Mouse (Mus musculus): Measurements from ENCODE around the gene Frmpd3. TPM values are rescaled to one million over a fixed set of nuclear protein-coding genes. Genes with fewer than 3 reads are reported as not detected.

The Frmpd3 gene
- polyA plus RNA-seq, 1 experiment from 2014 or later, result 0.15 TPM

GRCm38 (mm10) chrX:140430506-140430905 lies 88.4 kb downstream of the Frmpd3 start:
- H3K27me3 ChIP-seq (replicated peaks; ENCODE audit: control insufficient read depth, insufficient read depth, low read length), result peaks cover 2% of the 10 kb centered on the region; the same call in 1 of the 2 replicates
- ATAC-seq (replicated peaks; ENCODE audit: low FRiP score) (no peak), DNase-seq (ENCODE audit: low spot score) (no peak)
- no peak overlapping the region for H3K27ac ChIP-seq (ENCODE audit: low read depth, low read length)
- H3K9ac ChIP-seq (ENCODE audit: low read depth, low read length), result no peak overlapping the region
- 69% methylated on average over 12 of the region's 12 CpGs for WGBS
- H3K36me3 ChIP-seq (ENCODE audit: control insufficient read depth, insufficient read depth, low read length), result no peaks in the 10 kb centered on the region
- no peaks in the 10 kb centered on the region for H3K4me1 ChIP-seq (replicated peaks; ENCODE audit: control insufficient read depth, insufficient read depth, low read length)
- H3K4me3 ChIP-seq (ENCODE audit: low read depth, low read length), result no peak overlapping the region
- no peak overlapping the region for H3K4me2 ChIP-seq
- H3K9me3 ChIP-seq (ENCODE audit: control insufficient read depth, low read length), result no peaks in the 10 kb centered on the region

- H3K4me2 ChIP-seq, result no peak overlapping the region
- H3K9me3 ChIP-seq (ENCODE audit: control insufficient read depth, low read length), result no peaks in the 10 kb centered on the region
- no peak overlapping the region for H3K4me3 ChIP-seq (ENCODE audit: low read depth, low read length)
- DNase-seq (ENCODE audit: low spot score) (no peak), ATAC-seq (replicated peaks; ENCODE audit: low FRiP score) (no peak)
- no peak overlapping the region for H3K27ac ChIP-seq (ENCODE audit: low read depth, low read length)
- H3K27me3 ChIP-seq (replicated peaks; ENCODE audit: control insufficient read depth, insufficient read depth, low read length), result peaks cover 9% of the 10 kb centered on the region
- WGBS, result 81% methylated on average over 15 of the region's 15 CpGs
- H3K9ac ChIP-seq (ENCODE audit: low read depth, low read length), result no peak overlapping the region
- H3K36me3 ChIP-seq (ENCODE audit: control insufficient read depth, insufficient read depth, low read length), result no peaks in the 10 kb centered on the region
- H3K4me1 ChIP-seq (replicated peaks; ENCODE audit: control insufficient read depth, insufficient read depth, low read length), result no peaks in the 10 kb centered on the region
Observed at GRCm38 (mm10) chrX:140431981-140432380, 89.9 kb downstream of the Frmpd3 start.

GRCm38 (mm10) chrX:140432786-140433185 lies 90.7 kb downstream of the Frmpd3 start:
- Histone ChIP-seq H3K4me2 (no peak overlapping the region), H3K27me3 (replicated peaks; ENCODE audit: control insufficient read depth, insufficient read depth, low read length) (peaks cover 9% of the 10 kb centered on the region), H3K27ac (ENCODE audit: low read depth, low read length) (no peak overlapping the region), H3K36me3 (ENCODE audit: control insufficient read depth, insufficient read depth, low read length) (no peaks in the 10 kb centered on the region), H3K9me3 (ENCODE audit: control insufficient read depth, low read length) (no peaks in the 10 kb centered on the region), H3K4me3 (ENCODE audit: low read depth, low read length) (no peak overlapping the region), H3K4me1 (replicated peaks; ENCODE audit: control insufficient read depth, insufficient read depth, low read length) (no peaks in the 10 kb centered on the region), H3K9ac (ENCODE audit: low read depth, low read length) (no peak overlapping the region)
- no peak for DNase-seq (ENCODE audit: low spot score)
- no peak for ATAC-seq (replicated peaks; ENCODE audit: low FRiP score)
- 81% methylated on average over 11 of the region's 11 CpGs for WGBS

- ATAC-seq (replicated peaks; ENCODE audit: low FRiP score) (no peak), DNase-seq (ENCODE audit: low spot score) (no peak)
- Histone ChIP-seq H3K9ac (ENCODE audit: low read depth, low read length) (no peak overlapping the region), H3K36me3 (ENCODE audit: control insufficient read depth, insufficient read depth, low read length) (no peaks in the 10 kb centered on the region), H3K27me3 (replicated peaks; ENCODE audit: control insufficient read depth, insufficient read depth, low read length) (peaks cover 14% of the 10 kb centered on the region), H3K4me1 (replicated peaks; ENCODE audit: control insufficient read depth, insufficient read depth, low read length) (no peaks in the 10 kb centered on the region), H3K9me3 (ENCODE audit: control insufficient read depth, low read length) (no peaks in the 10 kb centered on the region), H3K4me2 (no peak overlapping the region), H3K4me3 (ENCODE audit: low read depth, low read length) (no peak overlapping the region), H3K27ac (ENCODE audit: low read depth, low read length) (no peak overlapping the region)
Observed at GRCm38 (mm10) chrX:140437906-140438305, 95.8 kb downstream of the Frmpd3 start.

- Histone ChIP-seq H3K36me3 (ENCODE audit: control insufficient read depth, insufficient read depth, low read length) (no peaks in the 10 kb centered on the region), H3K9ac (ENCODE audit: low read depth, low read length) (no peak overlapping the region), H3K27me3 (replicated peaks; ENCODE audit: control insufficient read depth, insufficient read depth, low read length) (peaks cover 3% of the 10 kb centered on the region; the same call in 1 of the 2 replicates), H3K4me3 (ENCODE audit: low read depth, low read length) (no peak overlapping the region), H3K4me1 (replicated peaks; ENCODE audit: control insufficient read depth, insufficient read depth, low read length) (no peaks in the 10 kb centered on the region), H3K4me2 (no peak overlapping the region), H3K27ac (ENCODE audit: low read depth, low read length) (no peak overlapping the region), H3K9me3 (ENCODE audit: control insufficient read depth, low read length) (no peaks in the 10 kb centered on the region)
- DNase-seq (ENCODE audit: low spot score), result no peak
- 68% methylated on average over 13 of the region's 13 CpGs for WGBS
- ATAC-seq (replicated peaks; ENCODE audit: low FRiP score), result no peak
Observed at GRCm38 (mm10) chrX:140445551-140445950, 103.5 kb downstream of the Frmpd3 start.

GRCm38 (mm10) chrX:140450071-140450470 lies 108.0 kb downstream of the Frmpd3 start:
- no peak for ATAC-seq (replicated peaks; ENCODE audit: low FRiP score)
- DNase-seq (ENCODE audit: low spot score), result no peak
- WGBS, result 77% methylated on average over 3 of the region's 3 CpGs

GRCm38 (mm10) chrX:140456279-140456731 lies 114.2 kb downstream of the Frmpd3 start, which contains the start of gene Prps1:
TSS of gene Prps1 (plus strand) at chrX:140456613.
- peak; percentile 93 for ATAC-seq (replicated peaks; ENCODE audit: low FRiP score)
- H3K4me1 ChIP-seq (replicated peaks; ENCODE audit: control insufficient read depth, insufficient read depth, low read length), result no peaks in the 10 kb centered on the region
- peak; percentile 73 for DNase-seq (ENCODE audit: low spot score)
- H3K27ac ChIP-seq (ENCODE audit: low read depth, low read length), result no peak within 1 kb of the TSS
- 14% methylated on average over 26 of the region's 26 CpGs for WGBS
- H3K27me3 ChIP-seq (replicated peaks; ENCODE audit: control insufficient read depth, insufficient read depth, low read length), result peaks cover 3% of the 10 kb centered on the region; the same call in 1 of the 2 replicates
- no peaks in the 10 kb centered on the region for H3K9me3 ChIP-seq (ENCODE audit: control insufficient read depth, low read length)
- peak within 1 kb of the TSS; percentile 61 for H3K4me2 ChIP-seq
- no peaks in the 10 kb centered on the region for H3K36me3 ChIP-seq (ENCODE audit: control insufficient read depth, insufficient read depth, low read length)
- H3K4me3 ChIP-seq (ENCODE audit: low read depth, low read length), result peak within 1 kb of the TSS; percentile 62
- peak within 1 kb of the TSS; percentile 74 for H3K9ac ChIP-seq (ENCODE audit: low read depth, low read length)

More at GRCm38 (mm10) chrX:140450071-140450470, 108.0 kb downstream of the Frmpd3 start:
- Histone ChIP-seq H3K4me3 (ENCODE audit: low read depth, low read length) (no peak overlapping the region), H3K36me3 (ENCODE audit: control insufficient read depth, insufficient read depth, low read length) (no peaks in the 10 kb centered on the region), H3K9ac (ENCODE audit: low read depth, low read length) (no peak overlapping the region), H3K4me1 (replicated peaks; ENCODE audit: control insufficient read depth, insufficient read depth, low read length) (no peaks in the 10 kb centered on the region), H3K4me2 (no peak overlapping the region), H3K27me3 (replicated peaks; ENCODE audit: control insufficient read depth, insufficient read depth, low read length) (no peaks in the 10 kb centered on the region; the same call in 1 of the 2 replicates), H3K9me3 (ENCODE audit: control insufficient read depth, low read length) (no peaks in the 10 kb centered on the region), H3K27ac (ENCODE audit: low read depth, low read length) (no peak overlapping the region)

- no peaks in the 10 kb centered on the region for H3K9me3 ChIP-seq (ENCODE audit: control insufficient read depth, low read length)
- peaks cover 3% of the 10 kb centered on the region; the same call in 1 of the 2 replicates for H3K27me3 ChIP-seq (replicated peaks; ENCODE audit: control insufficient read depth, insufficient read depth, low read length)
- peak overlapping the region; percentile 74 for H3K9ac ChIP-seq (ENCODE audit: low read depth, low read length)
- peak; percentile 47 for DNase-seq (ENCODE audit: low spot score)
- ATAC-seq (replicated peaks; ENCODE audit: low FRiP score), result peak; percentile 30
- 16% methylated on average over 39 of the region's 39 CpGs for WGBS
- H3K4me3 ChIP-seq (ENCODE audit: low read depth, low read length), result peak overlapping the region; percentile 62
- no peak overlapping the region for H3K27ac ChIP-seq (ENCODE audit: low read depth, low read length)
- no peaks in the 10 kb centered on the region for H3K4me1 ChIP-seq (replicated peaks; ENCODE audit: control insufficient read depth, insufficient read depth, low read length)
- no peaks in the 10 kb centered on the region for H3K36me3 ChIP-seq (ENCODE audit: control insufficient read depth, insufficient read depth, low read length)
- H3K4me2 ChIP-seq, result peak overlapping the region; percentile 61
Observed at GRCm38 (mm10) chrX:140456751-140457491, 114.9 kb downstream of the Frmpd3 start.

- Histone ChIP-seq H3K4me2 (peak overlapping the region; percentile 61), H3K4me1 (replicated peaks; ENCODE audit: control insufficient read depth, insufficient read depth, low read length) (no peaks in the 10 kb centered on the region), H3K9ac (ENCODE audit: low read depth, low read length) (peak overlapping the region; percentile 74), H3K27ac (ENCODE audit: low read depth, low read length) (no peak overlapping the region), H3K27me3 (replicated peaks; ENCODE audit: control insufficient read depth, insufficient read depth, low read length) (peaks cover 3% of the 10 kb centered on the region; the same call in 1 of the 2 replicates), H3K9me3 (ENCODE audit: control insufficient read depth, low read length) (no peaks in the 10 kb centered on the region), H3K4me3 (ENCODE audit: low read depth, low read length) (peak overlapping the region; percentile 62), H3K36me3 (ENCODE audit: control insufficient read depth, insufficient read depth, low read length) (no peaks in the 10 kb centered on the region)
- WGBS, result 23% methylated on average over 12 of the region's 12 CpGs
- no peak for ATAC-seq (replicated peaks; ENCODE audit: low FRiP score)
- DNase-seq (ENCODE audit: low spot score), result no peak
Observed at GRCm38 (mm10) chrX:140457502-140457901, 115.4 kb downstream of the Frmpd3 start.

All from liver, embryonic 11.5 days (tissue).